Mouse (Mus musculus) lung, adult 2 months (tissue): ENCODE measurements at regions not wholly inside any gene's neighbourhood (a gene's known extent, or its start where the extent isn't known, plus 50 kb on each side); places are given as distances from the start of the nearest gene placed in this dataset.

ENCODE experiments used
- CTCF ChIP-seq: fragments of 200-500 bp; IDR thresholded peaks from 2 replicates; pipeline ENCODE4 v1.5.1; 2011; ENCODE audit warnings: mild to moderate bottlenecking, low read length, control low read depth; ENCODE audit not compliant: insufficient read depth
- POLR2A ChIP-seq: fragments of 200-500 bp; IDR thresholded peaks from 2 replicates; pipeline ENCODE4 v1.6.1; 2011; ENCODE audit warnings: low read depth, mild to moderate bottlenecking, control low read depth, low read length, borderline replicate concordance; ENCODE audit errors: extremely low read depth

DNA sequence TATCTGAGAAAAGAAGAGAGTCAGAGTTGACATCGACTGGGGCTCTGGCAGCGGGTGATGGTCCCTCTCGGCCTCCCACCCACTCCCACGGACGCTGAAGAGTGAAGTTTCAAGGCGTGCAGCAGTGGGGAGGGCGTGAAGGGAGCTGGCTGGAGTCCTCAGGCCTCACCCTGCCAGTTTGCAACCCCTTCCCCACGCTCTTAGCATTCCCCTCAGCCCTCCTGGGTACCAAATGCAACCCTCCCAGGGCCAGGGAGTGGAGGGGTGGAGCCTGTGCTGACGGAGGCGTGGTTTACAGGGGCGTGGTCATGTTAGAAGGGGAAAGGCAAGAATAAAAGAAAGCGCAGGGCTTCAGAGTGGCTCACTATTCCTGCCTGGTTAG, 136.3 kb downstream of the 2410131K14Rik start:
- TF ChIP-seq POLR2A (peak; percentile 57; the same call in 1 of the 2 replicates), CTCF (no peak)
